Mouse (Mus musculus) liver, adult 2 months (tissue): Measurements from ENCODE around the gene Rxfp4. TPM values are rescaled to one million over a fixed set of nuclear protein-coding genes. Genes with fewer than 3 reads are reported as not detected.

Source experiments
- DNase-seq: peaks from one replicate; pipeline ENCODE4 v3.0.0-alpha.2; 2011; ENCODE audit warnings: low read depth, low spot score; ENCODE audit errors: extremely low read depth
- H3K27ac ChIP-seq: fragments of 200-500 bp; replicated peaks from 2 replicates; pipeline ENCODE4 v1.5.1; 2012; ENCODE audit warnings: low read depth, mild to moderate bottlenecking, control low read depth, inconsistent platforms, low read length; ENCODE audit not compliant: insufficient read depth
- H3K27me3 ChIP-seq: fragments of 200-500 bp; 2 replicates; pipeline ENCODE4 v1.6.1; 2012; ENCODE audit warnings: mild to moderate bottlenecking, moderate library complexity, low read length, inconsistent platforms; ENCODE audit not compliant: control insufficient read depth, insufficient read depth
- H3K36me3 ChIP-seq: fragments of 200-500 bp; 2 replicates; pipeline ENCODE4 v1.6.1; 2012; ENCODE audit warnings: low read length, inconsistent platforms; ENCODE audit not compliant: control insufficient read depth, insufficient read depth
- H3K4me1 ChIP-seq: fragments of 200-500 bp; 2 replicates; pipeline ENCODE4 v1.6.1; 2011; ENCODE audit warnings: low read length; ENCODE audit not compliant: control insufficient read depth, insufficient read depth
- H3K4me3 ChIP-seq: fragments of 200-500 bp; 2 replicates; pipeline ENCODE4 v1.5.1; 2011; ENCODE audit warnings: low read depth, mild to moderate bottlenecking, control low read depth, low read length, moderate library complexity; ENCODE audit not compliant: insufficient read depth
- H3K79me2 ChIP-seq: fragments of 200-500 bp; 2 replicates; pipeline ENCODE4 v1.6.1; 2012; ENCODE audit warnings: inconsistent platforms, mild to moderate bottlenecking, low read length, moderate library complexity; ENCODE audit not compliant: control insufficient read depth, insufficient read depth
- H3K9ac ChIP-seq: fragments of 200-500 bp; 2 replicates; pipeline ENCODE4 v1.6.1; 2012; ENCODE audit warnings: low read depth, mild to moderate bottlenecking, control low read depth, inconsistent platforms, low read length
- CTCF ChIP-seq: fragments of 200-500 bp; IDR thresholded peaks from 2 replicates; pipeline ENCODE4 v1.5.1; 2011; ENCODE audit warnings: low read depth, low read length, control low read depth
- POLR2A ChIP-seq: fragments of 200-500 bp; IDR thresholded peaks from 2 replicates; pipeline ENCODE4 v1.6.1; 2011; ENCODE audit warnings: low read length, control low read depth; ENCODE audit not compliant: insufficient read depth; ENCODE audit errors: extremely low read depth
- WGBS: fragments of 180-500 bp; shearing (Covaris S2); methylation state at CpG from one replicate; pipeline ENCODE4 v1.1.7; 2018; 5-methylcytosine and 5-hydroxymethylcytosine counted together
- polyA plus RNA-seq: library from polyadenylated mRNA; depleted of rRNA; stranded (reverse); fragments of >200 nt; gene quantifications from 2 replicates; pipeline ENCODE4 v1.2.3, GENCODE M21; 2012
- total RNA-seq: library from RNA; depleted of rRNA; stranded (reverse); fragments of >200 nt; gene quantifications from 2 replicates; pipeline ENCODE4 v1.2.3, GENCODE M21; 2014

Rxfp4 gene
- total and polyA plus RNA-seq, 2 experiments, result not detected

- Histone ChIP-seq H3K79me2 (peaks cover 17% of the 10 kb centered on the region; the same call in 1 of the 2 replicates), H3K27me3 (no peaks in the 10 kb centered on the region), H3K27ac (no peak overlapping the region), H3K36me3 (peaks cover 57% of the 10 kb centered on the region), H3K4me1 (peaks cover 7% of the 10 kb centered on the region), H3K9ac (no peak overlapping the region), H3K4me3 (no peak overlapping the region)
- DNase-seq, result no peak
- 66% methylated on average over 5 of the region's 5 CpGs for WGBS
- TF ChIP-seq POLR2A (no peak), CTCF (no peak)
Measured at GRCm38 (mm10) chr3:88689079-88689478, 36.1 kb upstream of the Rxfp4 start.

- no peaks in the 10 kb centered on the region for H3K27me3 ChIP-seq
- peak overlapping the region; percentile 22; the same call in 1 of the 2 replicates for H3K27ac ChIP-seq
- WGBS, result 14% methylated on average over 13 of the region's 13 CpGs
- peak overlapping the region; percentile 97 for H3K9ac ChIP-seq
- no peak for TF ChIP-seq CTCF
- peak overlapping the region; percentile 90 for H3K4me3 ChIP-seq
- H3K4me1 ChIP-seq, result peaks cover 9% of the 10 kb centered on the region
- H3K36me3 ChIP-seq, result peaks cover 40% of the 10 kb centered on the region
- DNase-seq, result peak; percentile 46
- H3K79me2 ChIP-seq, result peaks cover 17% of the 10 kb centered on the region; the same call in 1 of the 2 replicates
Measured at GRCm38 (mm10) chr3:88686734-88687611, 34.0 kb upstream of the Rxfp4 start.

DNA sequence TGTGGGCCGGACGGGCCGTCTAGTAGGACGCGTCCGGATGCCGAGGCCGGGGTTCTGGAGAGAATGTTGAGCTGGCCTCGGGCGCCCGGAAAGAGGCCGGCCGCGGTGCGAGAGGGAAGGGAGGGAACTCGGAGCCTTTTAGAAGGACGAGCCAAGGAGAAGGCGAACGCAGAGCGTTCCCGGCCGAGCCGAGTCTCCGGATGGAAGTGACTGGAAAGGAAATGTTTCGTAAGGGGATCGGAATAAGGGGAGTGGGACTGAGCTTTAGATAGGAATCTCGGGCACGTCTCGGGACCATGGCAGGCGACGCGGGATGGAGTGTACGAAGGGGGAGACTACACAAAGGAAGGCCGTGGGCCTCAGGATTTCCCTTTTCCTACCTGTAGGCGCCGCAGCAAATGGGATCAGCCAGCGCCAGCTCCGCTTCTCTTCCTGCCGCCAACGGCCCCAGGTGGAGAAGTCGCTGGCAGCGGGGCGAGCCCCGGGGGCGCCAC is 33.1 kb upstream of the Rxfp4 start:
- peak overlapping the region; percentile 90 for H3K4me3 ChIP-seq

DNA sequence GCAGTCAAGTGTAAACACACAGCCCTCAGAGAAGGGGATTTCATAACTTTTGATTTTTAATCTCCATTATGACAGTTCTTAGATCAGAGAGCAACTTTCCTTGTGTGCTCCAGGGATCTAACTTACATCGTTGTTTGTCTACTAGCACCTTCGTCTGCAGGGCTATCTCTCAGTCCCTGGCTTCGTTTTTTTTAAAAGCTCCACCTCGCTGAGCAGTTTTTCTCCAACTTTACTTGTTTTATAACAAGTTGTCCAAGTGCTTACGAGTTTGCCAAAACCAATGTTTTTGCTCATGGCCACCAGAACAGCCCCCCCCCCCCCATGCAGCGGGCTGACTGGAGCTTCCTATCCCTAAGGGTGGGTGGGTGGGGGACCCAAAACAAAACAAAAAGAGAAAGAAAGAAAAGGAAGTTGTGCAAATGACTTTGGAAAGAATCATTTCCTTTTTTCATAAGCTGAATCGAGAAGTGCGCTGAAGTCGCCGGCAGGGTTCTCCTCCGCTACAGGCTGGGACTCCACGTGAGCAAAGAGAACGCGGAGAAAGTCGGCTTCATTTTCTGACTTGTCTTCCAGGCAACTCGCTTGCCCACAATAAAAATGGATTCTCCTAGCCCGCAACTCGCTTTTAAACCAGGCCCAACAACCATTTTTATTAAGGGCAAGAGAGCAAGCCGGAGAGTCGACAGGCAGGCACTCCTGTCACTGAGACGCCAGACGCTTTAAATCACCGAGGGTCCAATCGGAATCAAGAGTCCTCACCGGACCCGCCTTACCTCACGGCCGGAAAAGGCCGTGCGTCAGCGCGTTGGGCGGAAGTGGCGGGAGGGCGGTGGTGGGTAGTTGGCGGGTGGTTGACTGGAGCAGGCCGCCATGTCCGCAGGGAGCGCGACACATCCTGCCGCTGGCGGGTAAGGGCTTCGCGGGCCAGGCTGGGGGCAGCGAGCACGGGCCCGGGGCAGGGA is 32.3 kb upstream of the Rxfp4 start, which contains the start of gene Khdc4:
Gene Khdc4, plus strand, starts transcription at position 824 of the 962 bp plus-strand sequence.
- Histone ChIP-seq H3K4me3 (peak within 1 kb of the TSS; percentile 90), H3K27me3 (no peaks in the 10 kb centered on the region), H3K4me1 (peaks cover 9% of the 10 kb centered on the region), H3K9ac (peak within 1 kb of the TSS; percentile 97), H3K79me2 (peaks cover 17% of the 10 kb centered on the region; the same call in 1 of the 2 replicates), H3K36me3 (peaks cover 26% of the 10 kb centered on the region), H3K27ac (peak within 1 kb of the TSS; percentile 93)
- WGBS, result under 1% methylated on average over 47 of the region's 47 CpGs
- DNase-seq, result peak; percentile 97
- TF ChIP-seq CTCF (no peak), POLR2A (peak; percentile 82; the same call in 1 of the 2 replicates)

More for the DNA sequence above, 33.1 kb upstream of the Rxfp4 start:
- Histone ChIP-seq H3K9ac (peak overlapping the region; percentile 97), H3K36me3 (peaks cover 33% of the 10 kb centered on the region), H3K79me2 (peaks cover 17% of the 10 kb centered on the region; the same call in 1 of the 2 replicates), H3K27me3 (no peaks in the 10 kb centered on the region), H3K4me1 (peaks cover 9% of the 10 kb centered on the region), H3K27ac (peak overlapping the region; percentile 93)
- TF ChIP-seq CTCF (no peak), POLR2A (no peak)
- under 1% methylated on average over 45 of the region's 45 CpGs for WGBS
- peak; percentile 52 for DNase-seq

DNA sequence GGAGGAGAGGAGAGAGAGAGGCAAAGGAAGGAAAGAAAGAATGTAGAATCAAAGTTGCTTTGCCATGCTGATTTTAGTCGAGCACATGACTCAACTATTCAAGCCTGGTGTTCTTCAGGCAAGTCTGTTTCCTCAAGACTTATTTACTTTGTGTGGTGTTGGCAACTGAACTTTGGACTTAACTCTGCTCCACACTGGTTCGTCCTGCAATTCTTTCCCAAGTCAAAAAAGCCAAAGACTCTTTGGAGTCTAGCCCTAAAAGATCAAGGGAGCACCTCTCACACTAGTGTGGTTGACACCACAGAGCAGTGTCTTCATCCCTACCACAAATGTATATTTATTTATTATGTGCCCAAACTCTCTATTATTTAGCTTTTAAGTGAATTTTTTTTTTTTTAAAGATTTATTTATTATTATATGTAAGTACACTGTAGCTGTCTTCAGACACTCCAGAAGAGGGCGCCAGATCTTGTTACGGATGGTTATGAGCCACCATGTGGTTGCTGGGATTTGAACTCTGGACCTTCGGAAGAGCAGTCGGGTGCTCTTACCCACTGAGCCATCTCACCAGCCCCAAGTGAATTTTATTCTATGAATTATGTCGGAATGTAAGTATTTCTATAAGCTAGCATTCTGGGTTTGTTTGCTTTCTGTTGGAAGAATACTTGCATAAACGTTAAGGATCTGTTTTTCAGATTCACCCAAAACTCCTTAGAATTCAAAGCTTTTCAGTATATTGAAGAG is 31.5 kb upstream of the Rxfp4 start:
- H3K9ac ChIP-seq, result 0 out of 2 replicates have a peak overlapping the region, but pooled peaks have one; percentile 33
- peak; percentile 96 for DNase-seq
- peaks cover 18% of the 10 kb centered on the region for H3K36me3 ChIP-seq
- TF ChIP-seq CTCF (no peak), POLR2A (no peak)
- peak overlapping the region; percentile 44; the same call in 1 of the 2 replicates for H3K4me3 ChIP-seq
- 17% methylated on average over 8 of the region's 8 CpGs for WGBS
- no peaks in the 10 kb centered on the region for H3K27me3 ChIP-seq
- H3K79me2 ChIP-seq, result peaks cover 17% of the 10 kb centered on the region; the same call in 1 of the 2 replicates
- H3K4me1 ChIP-seq, result peaks cover 9% of the 10 kb centered on the region
- H3K27ac ChIP-seq, result peak overlapping the region; percentile 92
